Mouse (Mus musculus) liver, postnatal 0 days (tissue): ENCODE measurements around the gene Emcn. TPM values are rescaled to one million over a fixed set of nuclear protein-coding genes. Genes with fewer than 3 reads are reported as not detected.

Experiments
- ATAC-seq: fragments of 200-750 bp; cut with Nextera tagmentation; 2 replicates; pipeline ENCODE4 v1.8.0; 2017; ENCODE audit warnings: mild to moderate bottlenecking, moderate library complexity
- DNase-seq: peaks from one replicate; pipeline ENCODE4 v3.0.0-alpha.2; 2016
- H3K27ac ChIP-seq: fragments of 300-500 bp; sonication (generic); 2 replicates; pipeline ENCODE4 v1.5.1; 2014; ENCODE audit warnings: antibody characterized with exemption, moderate library complexity, mild to moderate bottlenecking, low read depth
- H3K27me3 ChIP-seq: fragments of 300-500 bp; sonication (generic); 2 replicates; pipeline ENCODE4 v1.6.1; 2014; ENCODE audit warnings: low read length, control low read depth, mixed read lengths; ENCODE audit not compliant: insufficient read depth
- H3K36me3 ChIP-seq: fragments of 300-500 bp; sonication (generic); replicated peaks from 2 replicates; pipeline ENCODE4 v1.6.1; 2014; ENCODE audit warnings: mild to moderate bottlenecking, control low read depth, low read length, moderate library complexity, mixed read lengths; ENCODE audit not compliant: insufficient read depth
- H3K4me1 ChIP-seq: fragments of 300-500 bp; sonication (generic); 2 replicates; pipeline ENCODE4 v1.6.1; 2014; ENCODE audit warnings: antibody characterized with exemption, mild to moderate bottlenecking, control low read depth; ENCODE audit not compliant: insufficient read depth
- H3K4me2 ChIP-seq: fragments of 300-500 bp; sonication (generic); 2 replicates; pipeline ENCODE4 v1.6.1; 2014; ENCODE audit warnings: low read depth, mild to moderate bottlenecking, low read length, moderate library complexity, mixed read lengths
- H3K4me3 ChIP-seq: fragments of 300-500 bp; sonication (generic); 2 replicates; pipeline ENCODE4 v1.5.1; 2014; ENCODE audit warnings: low read depth, low read length
- H3K9ac ChIP-seq: fragments of 300-500 bp; sonication (generic); replicated peaks from 2 replicates; pipeline ENCODE4 v1.6.1; 2014; ENCODE audit warnings: mild to moderate bottlenecking, moderate library complexity
- H3K9me3 ChIP-seq: fragments of 300-500 bp; sonication (generic); 2 replicates; pipeline ENCODE4 v1.6.1; 2016; ENCODE audit warnings: mild to moderate bottlenecking, control low read depth, low read length, mixed read lengths
- CTCF ChIP-seq: sonication (generic); IDR thresholded peaks from 2 replicates; pipeline ENCODE4 v1.5.1; 2016; ENCODE audit warnings: antibody characterized with exemption, low read depth
- EP300 ChIP-seq: IDR thresholded peaks from 2 replicates; pipeline ENCODE4 v1.6.1; 2016; ENCODE audit warnings: antibody characterized with exemption, low read depth, mild to moderate bottlenecking
- WGBS: fragments of 180-500 bp; shearing (Covaris S2); extraction: QIAGEN DNeasy Blood & Tissue Kit; methylation state at CpG from one replicate; pipeline ENCODE4 v1.1.7; 2014; ENCODE audit not compliant: insufficient replicate concordance; 5-methylcytosine and 5-hydroxymethylcytosine counted together
- polyA plus RNA-seq: library from polyadenylated mRNA; unstranded; fragments of >200 nt; fragmentation: Nextera tagmentation; extraction: Ambion mirVana; gene quantifications from 2 replicates; pipeline ENCODE4 v1.2.1, GENCODE M21; 2015

Gene Emcn
- polyA plus RNA-seq, 1 experiment from 2014 or later: 3.6 TPM

- 78% methylated on average over 4 of the region's 4 CpGs for WGBS
- no peaks in the 10 kb centered on the region for H3K27me3 ChIP-seq
- no peak overlapping the region for H3K4me3 ChIP-seq
- H3K9me3 ChIP-seq: no peaks in the 10 kb centered on the region
- no peak for ATAC-seq
- no peak for DNase-seq
- no peak overlapping the region for H3K9ac ChIP-seq
- no peak for TF ChIP-seq CTCF
- no peak for TF ChIP-seq EP300
- H3K4me1 ChIP-seq: no peaks in the 10 kb centered on the region
- no peak overlapping the region for H3K4me2 ChIP-seq
- H3K27ac ChIP-seq: no peak overlapping the region
- H3K36me3 ChIP-seq: no peaks in the 10 kb centered on the region
Measured at GRCm38 (mm10) chr3:137372854-137373253, 32.0 kb downstream of the Emcn start.

- no peaks in the 10 kb centered on the region for H3K36me3 ChIP-seq
- no peak overlapping the region for H3K4me3 ChIP-seq
- TF ChIP-seq CTCF (no peak), EP300 (no peak)
- H3K4me2 ChIP-seq: no peak overlapping the region
- no peak for DNase-seq
- no peak overlapping the region for H3K9ac ChIP-seq
- no peaks in the 10 kb centered on the region for H3K4me1 ChIP-seq
- H3K9me3 ChIP-seq: no peaks in the 10 kb centered on the region
- ATAC-seq: no peak
- no peak overlapping the region for H3K27ac ChIP-seq
- WGBS: 80% methylated on average over 2 of the region's 2 CpGs
- H3K27me3 ChIP-seq: no peaks in the 10 kb centered on the region
Measured at GRCm38 (mm10) chr3:137382311-137382710, 41.4 kb downstream of the Emcn start.

DNA sequence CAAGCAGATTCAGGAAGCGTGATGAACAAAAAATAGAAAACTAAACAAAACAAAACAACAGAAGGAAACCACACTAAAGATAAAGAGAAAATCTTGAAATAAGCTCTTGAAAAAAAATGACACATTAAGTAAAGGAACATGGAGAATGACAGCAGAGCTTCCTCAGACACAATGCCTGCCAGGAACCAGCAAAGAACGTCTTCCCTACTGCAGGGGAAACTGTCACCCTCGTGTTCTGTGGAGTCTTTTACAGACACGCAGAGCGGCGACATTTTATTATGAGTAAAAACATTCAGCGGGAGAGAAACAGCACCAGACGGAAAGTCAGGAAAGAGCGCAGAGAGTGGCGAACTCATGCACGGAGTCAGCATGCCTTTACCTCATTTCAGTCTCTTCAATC is 54.7 kb downstream of the Emcn start:
- Histone ChIP-seq H3K36me3 (no peaks in the 10 kb centered on the region), H3K27me3 (no peaks in the 10 kb centered on the region), H3K9ac (no peak overlapping the region), H3K27ac (no peak overlapping the region), H3K4me1 (no peaks in the 10 kb centered on the region), H3K9me3 (no peaks in the 10 kb centered on the region), H3K4me2 (no peak overlapping the region), H3K4me3 (no peak overlapping the region)
- ATAC-seq (no peak), DNase-seq (no peak)
- TF ChIP-seq EP300 (no peak), CTCF (no peak)
- 72% methylated on average over 11 of the region's 11 CpGs for WGBS

DNA sequence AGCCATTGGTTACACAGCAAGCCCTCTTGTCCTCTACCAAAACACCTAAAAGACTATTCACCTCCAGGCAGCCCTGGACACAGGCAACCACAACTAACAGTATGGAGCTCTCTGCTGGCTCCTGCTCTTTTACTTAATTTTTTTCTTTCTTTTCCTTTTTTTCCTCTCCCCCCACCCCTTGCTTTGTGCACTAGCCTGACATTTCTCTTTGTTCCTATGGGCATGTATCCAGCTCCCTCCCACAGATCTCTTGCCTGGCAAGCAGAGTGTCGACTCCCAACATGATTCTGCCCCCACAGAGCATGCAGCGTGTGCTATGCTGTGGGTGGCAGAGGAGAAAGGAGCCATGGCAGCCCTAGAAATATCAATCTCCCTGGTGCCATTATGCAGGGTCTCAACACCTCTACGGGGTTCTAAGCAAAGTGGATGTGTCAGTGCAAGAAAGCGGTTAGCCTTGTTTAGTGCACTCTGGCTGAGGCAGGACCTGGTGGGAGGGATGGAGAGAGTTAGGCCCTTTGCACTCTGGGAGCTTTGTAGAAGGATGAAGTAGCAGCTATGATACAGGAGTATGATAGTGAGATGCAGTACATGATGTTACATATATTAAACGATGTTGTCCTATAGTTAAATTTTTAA is 74.7 kb downstream of the Emcn start:
- TF ChIP-seq EP300: no peak
- TF ChIP-seq CTCF: no peak
- no peak overlapping the region for H3K27ac ChIP-seq
- no peaks in the 10 kb centered on the region for H3K36me3 ChIP-seq
- WGBS: 77% methylated on average over 5 of the region's 5 CpGs
- H3K9ac ChIP-seq: no peak overlapping the region
- DNase-seq (no peak), ATAC-seq (no peak)
- H3K27me3 ChIP-seq: no peaks in the 10 kb centered on the region
- no peaks in the 10 kb centered on the region for H3K9me3 ChIP-seq
- H3K4me3 ChIP-seq: no peak overlapping the region
- no peak overlapping the region for H3K4me2 ChIP-seq
- no peaks in the 10 kb centered on the region for H3K4me1 ChIP-seq

- 61% methylated on average over 4 of the region's 4 CpGs for WGBS
- DNase-seq (no peak), ATAC-seq (no peak)
- Histone ChIP-seq H3K27ac (no peak overlapping the region), H3K27me3 (no peaks in the 10 kb centered on the region), H3K4me1 (no peaks in the 10 kb centered on the region), H3K36me3 (no peaks in the 10 kb centered on the region), H3K4me2 (no peak overlapping the region), H3K9ac (no peak overlapping the region), H3K9me3 (no peaks in the 10 kb centered on the region), H3K4me3 (no peak overlapping the region)
- no peak for TF ChIP-seq EP300
- peak; percentile 57 for TF ChIP-seq CTCF
Measured at GRCm38 (mm10) chr3:137418636-137419035, 77.8 kb downstream of the Emcn start.

- Histone ChIP-seq H3K9ac (no peak overlapping the region), H3K4me1 (no peaks in the 10 kb centered on the region), H3K27ac (no peak overlapping the region), H3K4me3 (no peak overlapping the region), H3K36me3 (no peaks in the 10 kb centered on the region), H3K9me3 (no peaks in the 10 kb centered on the region), H3K4me2 (no peak overlapping the region), H3K27me3 (no peaks in the 10 kb centered on the region)
- DNase-seq: no peak
- TF ChIP-seq EP300 (no peak), CTCF (no peak)
- 78% methylated on average over 6 of the region's 6 CpGs for WGBS
- no peak for ATAC-seq
Measured at GRCm38 (mm10) chr3:137429516-137429915, 88.6 kb downstream of the Emcn start.
